Comparison of ENCODE assay signal across 9 mouse cellular contexts in genomic region chr11:61023416-61024200, GRCm38 (mm10). TPM values are rescaled to one million over a fixed set of nuclear protein-coding genes. Genes with fewer than 3 reads are reported as not detected.
DNase-seq lines count a peak whose midpoint lies in the region; ATAC-seq lines count a peak whose summit lies in the region.
"Had no signal": no experiment of that assay in that cellular context is flagged by ENCODE, and none has a peak within 500 bp of the region (broad histone marks: within the 10 kb centered on the region; RNA-seq: fewer than 3 reads in every experiment).

No protein-coding gene starts in this region.

- intact Hi-C loops in heart, postnatal 10 days (cut with DNase I) = loop anchor here (2.0 kb wide), 1 partner anchor 39 kb away; no protein-coding TSS in a partner anchor

- peaks cover 51% of the 10 kb centered on the region for H3K27me3 ChIP-seq in heart, embryonic 14.5 days (ENCODE audit: control insufficient read depth, insufficient read depth, low read length)
- H3K27me3 ChIP-seq in forebrain, embryonic 14.5 days (replicated peaks; ENCODE audit: control insufficient read depth, insufficient read depth, low read length) = peaks cover 43% of the 10 kb centered on the region
- peaks cover 60% of the 10 kb centered on the region for H3K27me3 ChIP-seq in midbrain, embryonic 13.5 days

- DNase-seq in heart, postnatal 10 days = no peak
- peak; percentile 62 for DNase-seq in brain, adult 2 months (ENCODE audit: low read depth, low spot score)
- DNase-seq in forebrain, embryonic 14.5 days (ENCODE audit: low spot score) = no peak
- no peak for DNase-seq in thymus, postnatal 0 days (ENCODE audit: low spot score)
- DNase-seq in retina, embryonic 14.5 days (ENCODE audit: low spot score) = no peak

- H3K4me2 ChIP-seq in heart, embryonic 14.5 days (ENCODE audit: low read length) = peak overlapping the region; percentile 80
- peak overlapping the region; percentile 67 for H3K4me2 ChIP-seq in forebrain, embryonic 14.5 days (ENCODE audit: low read length)
- peak overlapping the region; percentile 81 for H3K4me2 ChIP-seq in midbrain, embryonic 13.5 days (replicated peaks)

- peaks cover 39 to 53% of the 10 kb centered on the region in 2 experiments for H3K4me1 ChIP-seq in heart, embryonic 14.5 days (ENCODE audit: control insufficient read depth in 2 of 2, insufficient read depth in 2 of 2, low read length in 2 of 2)
- no peaks in the 10 kb centered on the region for H3K4me1 ChIP-seq in forebrain, embryonic 14.5 days (ENCODE audit: control insufficient read depth, insufficient read depth, low read length)
- H3K4me1 ChIP-seq in midbrain, embryonic 13.5 days (replicated peaks) = peaks cover 44% of the 10 kb centered on the region

- H3K9ac ChIP-seq in heart, embryonic 14.5 days (ENCODE audit: low read length) = peak overlapping the region; percentile 81
- H3K9ac ChIP-seq in forebrain, embryonic 14.5 days (ENCODE audit: low read length) = no peak overlapping the region
- 0 out of 2 replicates have a peak overlapping the region, but pooled peaks have one; percentile 65 for H3K9ac ChIP-seq in midbrain, embryonic 13.5 days (replicated peaks)

- H3K36me3 ChIP-seq in heart, embryonic 14.5 days (ENCODE audit: control insufficient read depth, insufficient read depth, low read length) = no peaks in the 10 kb centered on the region
- no peaks in the 10 kb centered on the region for H3K36me3 ChIP-seq in forebrain, embryonic 14.5 days (ENCODE audit: control insufficient read depth, insufficient read depth, low read length)
- H3K36me3 ChIP-seq in midbrain, embryonic 13.5 days = no peaks in the 10 kb centered on the region

- ATAC-seq in heart, embryonic 14.5 days (ENCODE audit: insufficient number of reproducible peaks, insufficient read depth, low FRiP score, low read depth) = no peak
- ATAC-seq in forebrain, embryonic 14.5 days = no peak
- no peak for ATAC-seq in midbrain, embryonic 13.5 days
- no peak for ATAC-seq in erythroblast, adult 5-6 weeks (replicated peaks; ENCODE audit: low FRiP score, poor library complexity, severe bottlenecking)

- H3K27ac ChIP-seq in heart, embryonic 14.5 days (replicated peaks in 1 of 2; ENCODE audit: control insufficient read depth in 1 of 2, insufficient read depth in 1 of 2, low read depth in 2 of 2, low read length in 2 of 2) = no peak overlapping the region
- no peak overlapping the region for H3K27ac ChIP-seq in forebrain, embryonic 14.5 days (ENCODE audit: low read depth, low read length)
- H3K27ac ChIP-seq in midbrain, embryonic 13.5 days = no peak overlapping the region
- H3K27ac ChIP-seq: macrophage had no signal

- 65% methylated on average over 9 of the region's 9 CpGs for WGBS in heart, embryonic 14.5 days
- 47% methylated on average over 9 of the region's 9 CpGs for WGBS in forebrain, embryonic 14.5 days
- 54% methylated on average over 9 of the region's 9 CpGs for WGBS in midbrain, embryonic 13.5 days

- peak overlapping the region; percentile 62 to 70 for H3K4me3 ChIP-seq in heart, embryonic 14.5 days (ENCODE audit: control insufficient read depth in 1 of 2, insufficient read depth in 1 of 2, low read depth in 1 of 2, low read length in 2 of 2)
- peak overlapping the region; percentile 46; the same call in 1 of the 2 replicates for H3K4me3 ChIP-seq in forebrain, embryonic 14.5 days (ENCODE audit: low read depth, low read length)
- peak overlapping the region; percentile 59 for H3K4me3 ChIP-seq in midbrain, embryonic 13.5 days (replicated peaks)

- no peaks in the 10 kb centered on the region for H3K9me3 ChIP-seq in heart, embryonic 14.5 days (ENCODE audit: control insufficient read depth, low read length)
- H3K9me3 ChIP-seq in forebrain, embryonic 14.5 days (replicated peaks; ENCODE audit: control insufficient read depth, low read length) = no peaks in the 10 kb centered on the region
- H3K9me3 ChIP-seq in midbrain, embryonic 13.5 days = no peaks in the 10 kb centered on the region

RNA-seq across cellular contexts. Expression of gene Kcnj12, which starts 1.2 kb away (rescaled TPM):
- 5.4 and 5.8 TPM in 2 replicates for polyA plus RNA-seq in heart, embryonic 14.5 days (2014; fragmentation: Nextera tagmentation; extraction: Ambion mirVana)
- 10 to 100 TPM; 20.6 to 24.7 TPM for total RNA-seq in heart, postnatal 10 days (2021)
- polyA plus RNA-seq in forebrain, embryonic 14.5 days (2014; fragmentation: Nextera tagmentation; extraction: Ambion mirVana) = 1.0 and 1.4 TPM in 2 replicates
- polyA plus RNA-seq in midbrain, embryonic 13.5 days (2015; fragmentation: Nextera tagmentation; extraction: Ambion mirVana) = 0.64 and 1.4 TPM in 2 replicates
- 0.05 and 0.10 TPM in 2 replicates for polyA plus RNA-seq in thymus, postnatal 0 days (2015; fragmentation: Nextera tagmentation; extraction: Ambion mirVana)
- not detected in 2 replicates for total RNA-seq in erythroblast, adult 5-6 weeks (2015; ENCODE audit: low replicate concordance)
- not detected in 2 replicates for total RNA-seq in erythroblast, adult 5-6 weeks (2017; ENCODE audit: low replicate concordance)
- polyA plus RNA-seq: macrophage had no signal
